Mouse (Mus musculus) layer of hippocampus, postnatal 25 days (tissue): Measurements from ENCODE around the gene Rint1. TPM values are rescaled to one million over a fixed set of nuclear protein-coding genes. Genes with fewer than 3 reads are reported as not detected.

ENCODE experiments used
- DNase-seq, 2 experiments: peaks; one replicate each; pipeline ENCODE4 v3.0.0; 2022; ENCODE audit warnings: mixed read lengths in 2 of 2, low spot score in 1 of 2; ENCODE audit errors: extremely low spot score in 1 of 2
- total RNA-seq, 2 experiments: library from RNA; stranded (reverse); gene quantifications; 2 replicates each; pipeline ENCODE4 v1.2.3; 2021

Gene Rint1
- total RNA-seq: 10 to 100 TPM; 21.7 to 25.3 TPM

DNA sequence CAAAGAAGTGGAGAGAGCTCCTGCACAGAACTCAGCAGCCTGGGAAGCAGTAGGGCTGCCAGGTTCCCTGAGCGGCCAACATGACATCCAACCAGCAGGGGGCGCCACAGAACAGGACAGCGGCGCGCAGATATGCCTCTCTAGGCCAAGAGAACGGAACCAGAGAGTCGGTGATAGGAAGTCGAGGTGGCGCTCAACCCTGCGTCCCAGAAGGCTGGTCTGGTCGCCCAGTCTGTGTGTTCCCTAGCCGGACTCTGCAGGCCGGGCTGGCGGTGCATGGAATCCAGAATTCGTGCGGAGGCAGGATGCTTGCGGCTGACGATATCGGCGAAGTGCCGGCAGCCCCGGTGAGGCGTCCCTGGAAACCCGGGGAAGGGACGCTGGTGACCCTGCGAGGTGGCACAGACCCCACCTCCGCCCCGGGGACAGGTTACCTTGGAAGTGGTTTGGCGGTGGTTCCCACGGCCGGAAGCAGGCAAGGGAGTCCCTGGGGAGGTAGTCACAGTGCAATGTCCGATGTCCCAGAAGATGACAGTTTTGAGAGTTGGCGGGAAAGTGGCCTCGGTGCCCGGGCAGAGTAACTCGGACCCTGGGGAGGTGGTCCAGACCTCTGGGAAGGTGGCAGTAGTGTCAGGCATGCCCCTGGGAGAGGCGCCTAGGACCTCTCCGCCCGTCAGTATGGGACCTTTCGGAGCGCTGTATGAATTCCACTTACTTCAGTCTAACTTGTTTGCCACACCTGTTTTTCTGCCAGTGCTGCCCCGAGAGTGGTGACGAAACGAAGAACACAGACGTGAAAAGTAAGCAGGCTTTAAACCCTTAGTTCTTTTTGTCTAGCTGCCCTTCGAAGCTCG is at the start of gene Rint1:
Gene Rint1 (plus strand): TSS at position 176 of the 854 bp plus-strand sequence.
- peak; percentile 97 to 100 for DNase-seq

GRCm38 (mm10) chr5:23743261-23743660 is 44.2 kb upstream of the Rint1 start:
- no peak for DNase-seq

DNA sequence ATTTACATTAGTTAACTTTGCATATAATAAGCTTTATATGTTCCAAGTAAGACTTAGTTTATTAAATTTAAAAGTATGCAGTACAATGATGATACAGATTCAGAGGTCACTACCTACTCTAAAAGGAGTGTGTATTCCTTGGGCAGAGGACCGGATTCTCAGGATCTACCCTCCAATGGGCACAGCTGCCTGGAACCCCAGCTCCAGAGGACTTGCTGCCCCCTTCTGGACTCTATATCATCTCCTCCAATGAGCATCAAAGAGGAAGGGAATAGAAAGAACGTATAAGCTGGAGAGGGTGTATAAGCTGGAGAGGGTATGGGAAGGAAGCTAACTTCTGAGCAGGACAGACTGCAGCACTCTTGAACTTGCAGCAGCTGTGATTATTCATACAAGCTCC is 37.6 kb upstream of the Rint1 start:
- no peak for DNase-seq

- no peak for DNase-seq
Measured at GRCm38 (mm10) chr5:23755591-23755990, 31.9 kb upstream of the Rint1 start.

GRCm38 (mm10) chr5:23756368-23756767 is 31.1 kb upstream of the Rint1 start:
- DNase-seq: no peak

DNA sequence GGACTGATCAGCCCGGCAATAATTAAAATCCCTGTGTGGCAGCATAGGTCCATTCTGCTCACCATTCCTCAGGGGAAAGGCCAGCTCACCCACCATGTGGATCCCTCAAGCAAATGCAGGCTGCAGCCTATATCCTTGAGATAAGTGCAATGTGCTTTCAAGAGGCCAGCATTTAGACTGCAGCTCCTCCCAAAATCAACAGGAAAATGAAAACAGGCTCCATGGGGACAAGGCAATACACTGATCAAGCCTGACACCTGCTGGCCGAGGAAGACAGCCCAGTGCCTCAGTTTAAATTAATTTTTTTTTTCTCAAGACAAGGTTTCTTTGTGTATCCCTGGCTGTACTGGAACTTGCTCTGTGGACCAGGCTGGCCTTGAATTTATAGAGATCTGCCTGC is 28.9 kb upstream of the Rint1 start:
- peak in 1 of 2 experiments; percentile 53 for DNase-seq

DNA sequence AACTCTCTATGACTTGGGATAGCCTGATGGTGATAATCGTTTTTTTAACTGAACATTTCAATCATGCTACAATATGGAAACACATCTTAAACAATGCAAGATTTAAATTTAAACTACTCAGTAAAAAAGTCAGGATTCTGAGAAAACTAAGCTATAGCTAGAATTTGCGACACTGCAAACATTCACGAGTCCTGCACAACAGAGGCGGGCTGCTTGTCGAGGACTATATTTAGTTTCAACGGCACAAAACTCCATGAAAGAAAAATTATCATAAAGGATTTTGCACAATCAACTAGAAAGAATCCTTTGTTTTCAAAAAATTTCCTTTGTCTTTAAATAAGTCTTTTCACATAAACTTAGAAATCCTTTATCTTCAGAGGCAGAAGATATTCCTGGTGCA is 25.0 kb upstream of the Rint1 start:
- no peak for DNase-seq

- no peak for DNase-seq
Measured at GRCm38 (mm10) chr5:23764557-23764956, 23.0 kb upstream of the Rint1 start.

DNA sequence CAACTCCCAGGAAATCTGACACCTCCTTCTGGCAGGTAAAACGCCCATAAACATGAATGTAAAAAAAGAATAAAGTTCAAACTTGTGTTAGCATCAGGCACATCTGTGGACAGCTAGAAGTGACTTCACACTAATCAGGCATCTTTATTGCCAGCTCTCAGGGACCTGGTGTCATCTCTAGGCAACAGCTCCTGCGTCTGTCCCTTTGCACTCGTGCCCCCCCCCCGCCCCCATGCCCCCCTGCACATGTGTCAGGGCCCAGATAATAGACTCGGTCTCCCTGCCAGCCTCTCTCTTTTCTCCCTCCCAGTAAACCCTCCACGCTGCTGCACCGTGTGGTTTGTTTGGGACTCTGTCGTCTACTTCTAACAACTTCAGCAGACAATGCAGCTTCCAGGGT is 16.4 kb upstream of the Rint1 start:
- DNase-seq: no peak

GRCm38 (mm10) chr5:23774186-23774585 is 13.3 kb upstream of the Rint1 start:
- DNase-seq: no peak

DNA sequence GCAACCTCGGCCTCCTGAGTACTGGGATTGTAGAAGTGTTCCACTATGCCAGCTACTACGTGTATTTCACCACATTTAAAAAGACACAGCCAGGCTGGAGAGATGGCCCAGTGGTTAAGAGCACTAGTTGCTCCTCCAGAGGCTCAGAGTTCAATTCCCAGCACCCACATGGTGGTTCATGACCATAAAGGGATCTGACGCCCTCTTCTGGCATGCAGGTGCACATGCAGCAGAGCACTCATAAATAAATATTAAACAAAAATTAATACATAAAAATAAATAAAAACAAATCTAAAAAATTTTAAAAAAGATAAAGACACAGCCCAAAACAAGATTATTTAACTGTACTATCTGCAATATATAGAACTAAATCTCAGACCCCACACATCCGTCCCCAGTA is 7.0 kb upstream of the Rint1 start:
- DNase-seq: no peak

DNA sequence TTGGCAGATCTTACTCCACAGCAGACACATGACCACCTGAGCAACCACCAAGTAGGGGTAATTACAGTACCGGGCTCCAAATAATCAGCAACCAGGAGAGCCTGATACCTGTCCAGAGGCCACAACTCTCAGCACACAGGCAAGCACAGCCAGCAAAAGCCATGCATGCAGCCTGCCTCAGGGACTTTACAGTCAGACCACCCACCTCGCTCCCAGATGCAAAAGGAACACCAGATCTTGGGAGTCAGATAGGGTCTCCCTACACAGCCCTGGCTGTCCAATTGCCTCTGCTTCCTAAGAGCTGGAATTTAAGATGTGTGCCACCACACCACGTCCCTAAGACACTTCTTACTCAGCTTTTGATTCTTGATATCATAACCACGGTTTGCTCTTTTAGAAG is 6.3 kb upstream of the Rint1 start:
- DNase-seq: no peak

GRCm38 (mm10) chr5:23782051-23782810 is 5.3 kb upstream of the Rint1 start:
- DNase-seq: no peak

GRCm38 (mm10) chr5:23782931-23783877 is 4.3 kb upstream of the Rint1 start, which contains the start of gene Pus7:
Gene Pus7 (minus strand): TSS chr5:23783711.
- peak; percentile 70 for DNase-seq

DNA sequence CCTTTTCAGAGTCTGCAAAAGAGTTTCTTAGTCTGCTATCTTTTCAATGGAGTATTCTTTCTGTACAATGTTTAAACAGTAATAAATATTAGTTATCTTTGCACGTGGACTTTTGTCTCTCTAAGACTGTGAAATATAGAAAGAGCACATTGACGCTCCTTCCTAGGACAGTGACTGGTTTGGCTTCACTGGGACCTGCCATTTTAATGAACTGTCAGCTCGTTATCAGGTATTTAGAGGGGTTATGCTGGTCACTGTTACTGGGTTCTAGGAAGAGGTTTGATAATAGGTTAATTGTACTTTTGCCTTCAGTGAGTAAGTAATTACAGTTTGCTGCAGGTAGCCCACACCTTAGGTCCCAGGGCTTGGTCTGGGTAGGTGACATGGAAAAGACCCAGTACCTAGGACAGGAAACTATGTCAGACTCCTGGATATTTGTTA is 899 bp downstream of the Rint1 start:
- DNase-seq: no peak

- DNase-seq: no peak
Measured at GRCm38 (mm10) chr5:23789078-23789612, 1.6 kb downstream of the Rint1 start.

DNA sequence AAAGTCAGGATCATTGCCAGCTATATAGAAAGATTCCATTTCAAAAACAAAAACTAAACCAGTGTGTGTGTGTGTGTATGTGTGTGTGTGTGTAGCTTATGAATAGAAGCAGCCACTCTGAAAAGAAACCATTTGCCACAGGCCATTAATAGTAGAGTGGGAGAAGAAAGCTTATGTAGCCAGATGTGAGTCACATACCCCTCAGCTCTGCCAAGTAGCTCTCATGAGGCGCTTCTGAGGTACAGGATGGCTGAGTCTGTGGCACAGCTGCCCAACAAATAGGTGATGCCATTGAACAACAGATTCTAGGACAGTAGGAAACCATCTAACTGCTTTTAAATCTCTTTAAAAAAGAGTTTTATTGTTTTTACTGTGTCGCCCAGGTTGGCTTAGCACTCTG is 5.2 kb downstream of the Rint1 start:
- no peak for DNase-seq

- no peak for DNase-seq
Measured at GRCm38 (mm10) chr5:23814841-23815240, 27.3 kb downstream of the Rint1 start.

DNA sequence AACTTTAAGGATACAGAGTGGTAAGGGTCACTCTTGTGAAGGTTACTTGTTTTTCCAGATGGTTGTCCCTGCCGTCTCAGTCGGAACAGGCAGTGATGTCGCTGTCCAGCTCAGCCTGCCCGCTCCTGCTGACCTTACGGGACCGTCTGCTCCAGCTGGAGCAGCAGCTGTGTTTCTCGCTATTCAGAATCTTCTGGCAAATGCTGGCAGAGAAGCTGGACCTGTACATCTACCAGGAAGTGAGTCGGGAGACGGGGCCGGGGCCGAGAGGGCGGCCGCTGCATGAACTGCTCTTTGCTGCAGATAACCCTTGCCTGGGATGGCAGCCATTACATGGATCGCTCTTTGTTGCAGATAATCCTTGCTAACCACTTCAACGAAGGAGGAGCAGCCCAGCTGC is 29.2 kb downstream of the Rint1 start:
- DNase-seq: no peak

DNA sequence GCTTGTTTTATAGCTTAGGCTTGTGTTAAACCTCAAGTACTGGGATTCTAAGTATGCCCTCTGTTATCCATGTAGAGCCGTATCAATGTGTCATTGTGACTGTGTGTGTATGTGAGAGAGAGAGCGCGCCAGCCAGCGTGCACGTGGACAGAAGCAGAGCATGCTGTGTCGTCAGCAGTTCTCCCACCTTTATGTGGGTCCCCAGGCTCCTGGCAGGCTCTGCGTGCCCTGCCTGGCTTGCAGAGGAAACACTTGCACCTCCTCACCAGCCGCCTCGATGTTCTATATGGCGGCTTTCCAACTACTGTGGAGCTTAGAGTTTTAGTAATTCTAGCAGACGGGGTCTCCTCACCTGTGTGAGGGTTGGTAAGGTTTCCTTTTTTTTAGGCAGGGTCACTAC is 34.8 kb downstream of the Rint1 start:
- no peak for DNase-seq
